Comparison of ENCODE assay signal across 8 mouse cellular contexts in the genomic region with DNA sequence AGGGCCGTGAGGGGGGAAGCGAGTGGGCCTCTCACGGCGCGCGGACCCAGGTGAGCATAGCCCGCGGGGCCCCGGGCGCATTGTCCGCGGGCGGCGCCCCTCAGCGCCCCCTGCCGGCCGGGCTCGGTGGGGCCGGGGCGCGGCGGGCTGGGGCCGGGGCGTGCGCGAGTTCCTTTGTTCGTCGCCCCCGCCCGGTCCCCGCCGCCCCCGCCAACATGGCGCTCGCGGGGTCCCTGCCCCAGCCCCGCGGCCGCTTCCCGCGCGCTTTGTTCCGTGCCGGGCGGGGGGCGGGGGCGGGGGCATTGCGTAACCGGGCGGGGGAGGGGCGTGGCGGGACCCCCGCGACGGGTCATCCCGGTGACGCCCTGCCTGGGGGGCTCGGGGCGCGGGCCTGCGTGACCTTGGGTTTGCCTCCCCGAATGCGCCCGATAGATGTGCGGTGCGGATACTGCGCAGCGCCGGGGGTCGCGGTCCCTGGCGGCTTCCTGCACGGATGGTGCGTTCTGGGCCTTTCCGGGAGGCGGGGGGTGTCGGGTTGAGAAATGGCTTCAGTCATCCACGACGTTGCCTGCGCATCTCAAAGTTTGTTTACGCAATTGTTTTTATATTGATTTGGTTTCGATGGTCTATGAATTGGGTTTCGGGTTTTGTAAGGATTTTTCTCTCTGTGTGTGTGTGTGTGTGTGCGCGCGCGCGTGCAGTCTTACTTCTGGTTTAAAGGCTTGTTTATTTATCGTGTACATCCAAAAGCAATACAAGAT. TPM values are rescaled to one million over a fixed set of nuclear protein-coding genes. Genes with fewer than 3 reads are reported as not detected.
DNase-seq lines count a peak whose midpoint lies in the region; ATAC-seq and TF ChIP-seq lines count a peak whose summit lies in the region.

No protein-coding gene starts in this region.

- no peak for TF ChIP-seq CTCF in cortical plate, adult 2 months (IDR thresholded peaks at IDR 0.05; ENCODE audit: extremely low read depth, insufficient read depth, low read length)

- peak overlapping the region; percentile 47 for H3K4me2 ChIP-seq in intestine, embryonic 15.5 days (replicated peaks)

- no peaks in the 10 kb centered on the region for H3K27me3 ChIP-seq in intestine, embryonic 15.5 days (replicated peaks)

- H3K4me3 ChIP-seq in cortical plate, adult 2 months (ENCODE audit: insufficient read depth, low read length), result peak overlapping the region; percentile 92
- H3K4me3 ChIP-seq in intestine, embryonic 15.5 days (replicated peaks), result peak overlapping the region; percentile 84

- WGBS in intestine, embryonic 15.5 days, result under 1% methylated on average over 65 of the region's 89 CpGs

- intact Hi-C loops in left cerebral cortex, postnatal 36 days (cut with DNase I), result loop anchor here (5.0 kb wide), 3 partner anchors 56 to 316 kb away; no protein-coding TSS in a partner anchor

- peak overlapping the region; percentile 88 for H3K9ac ChIP-seq in intestine, embryonic 15.5 days

- peak; percentile 82 for ATAC-seq in intestine, embryonic 15.5 days
- ATAC-seq in megakaryocyte-erythroid progenitor cell, adult 5-6 weeks (replicated peaks; ENCODE audit: low FRiP score, low TSS enrichment, poor library complexity, severe bottlenecking), result peak; percentile 3; the same call in 1 of the 2 replicates

- no peaks in the 10 kb centered on the region for H3K9me3 ChIP-seq in intestine, embryonic 15.5 days

- H3K4me1 ChIP-seq in cortical plate, adult 2 months (ENCODE audit: control insufficient read depth, insufficient read depth, low read length), result no peaks in the 10 kb centered on the region; the same call in 1 of the 2 replicates
- H3K4me1 ChIP-seq in intestine, embryonic 15.5 days (replicated peaks), result peaks cover 6% of the 10 kb centered on the region; the same call in 1 of the 2 replicates

- peak; percentile 79 for DNase-seq in T-cell, adult 2 months (ENCODE audit: low spot score)
- peak; percentile 50 to 64 for DNase-seq in gastrocnemius, postnatal 4 days (ENCODE audit: low spot score in 2 of 2)
- peak; percentile 55 to 57 for DNase-seq in left cerebral cortex, postnatal 36 days (ENCODE audit: low spot score in 2 of 2)
- peak; percentile 62 for DNase-seq in right cerebral cortex, postnatal 14 days
- DNase-seq in urinary bladder, postnatal 4 days (ENCODE audit: low spot score in 2 of 2), result peak; percentile 47 to 64

- peak overlapping the region; percentile 99 for H3K27ac ChIP-seq in cortical plate, adult 2 months (ENCODE audit: insufficient read depth, low read length)
- H3K27ac ChIP-seq in intestine, embryonic 15.5 days, result peak overlapping the region; percentile 96

- TF ChIP-seq POLR2A in cortical plate, adult 2 months (IDR thresholded peaks at IDR 0.05; ENCODE audit: extremely low read depth, insufficient read depth, low read length), result no peak

- 0 out of 2 replicates have a peak, but pooled peaks cover 2% of the 10 kb centered on the region for H3K36me3 ChIP-seq in intestine, embryonic 15.5 days

RNA-seq across cellular contexts. Expression of a gene that starts 0.5 kb away (rescaled TPM):
- polyA plus RNA-seq in cortical plate, adult 2 months (2012; rRNA removed), result 89.9 and 95.5 TPM in 2 replicates
- 10 to 100 TPM; 52.2 to 53.9 TPM for total RNA-seq in gastrocnemius, postnatal 4 days (2021)
- polyA plus RNA-seq in intestine, embryonic 15.5 days (2015; fragmentation: Nextera tagmentation; extraction: Ambion mirVana), result 65.1 and 68.3 TPM in 2 replicates
- 100 to 1,000 TPM; 168 to 171 TPM for total RNA-seq in left cerebral cortex, postnatal 36 days (2021)
- 12.6 and 16.1 TPM in 2 replicates for total RNA-seq in megakaryocyte-erythroid progenitor cell, adult 5-6 weeks (2014; fragmentation: Nextera tagmentation)
- total RNA-seq in megakaryocyte-erythroid progenitor cell, adult 5-6 weeks (2017), result 14.5 and 24.0 TPM in 2 replicates

Comparison
In these comparisons a context has a peak if more than half of its experiments do, and no peak if none do; other contexts are left out.
1. Peak in every context shown above with its lines: DNase-seq, ATAC-seq, H3K4me3 ChIP-seq and H3K27ac ChIP-seq.